Mouse (Mus musculus) cerebellum, adult 2 months (tissue): Measurements from ENCODE around the gene Galnt2.

Experiments used
- CTCF ChIP-seq: fragments of 200-500 bp; IDR thresholded peaks from 2 replicates; pipeline ENCODE4 v1.5.1; 2011; ENCODE audit warnings: low read depth, mild to moderate bottlenecking, control low read depth, low read length, moderate library complexity, borderline replicate concordance; ENCODE audit not compliant: insufficient read depth
- POLR2A ChIP-seq: fragments of 200-500 bp; IDR thresholded peaks from 2 replicates; pipeline ENCODE4 v1.6.1; 2011; ENCODE audit warnings: low read length, control low read depth, borderline replicate concordance; ENCODE audit not compliant: insufficient read depth

- no peak for TF ChIP-seq CTCF
- TF ChIP-seq POLR2A, result no peak
Measured at GRCm38 (mm10) chr8:124256841-124257240, 25.6 kb downstream of the Galnt2 start.
